Mouse (Mus musculus) limb, embryonic 11.5 days (tissue): ENCODE measurements around the gene Phf21a. TPM values are rescaled to one million over a fixed set of nuclear protein-coding genes. Genes with fewer than 3 reads are reported as not detected.

Source experiments
- ATAC-seq: fragments of 200-750 bp; cut with Nextera tagmentation; 2 replicates; pipeline ENCODE4 v1.8.0; 2017; ENCODE audit warnings: low read depth; ENCODE audit not compliant: insufficient number of reproducible peaks, low FRiP score, low TSS enrichment
- DNase-seq: peaks from one replicate; pipeline ENCODE4 v3.0.0-alpha.2; 2015; ENCODE audit warnings: low spot score
- H3K27ac ChIP-seq: fragments of 300-500 bp; sonication (generic); replicated peaks from 2 replicates; pipeline ENCODE4 v1.5.1; 2014; ENCODE audit warnings: low read depth, mild to moderate bottlenecking, low read length
- H3K27me3 ChIP-seq: fragments of 300-500 bp; sonication (generic); 2 replicates; pipeline ENCODE4 v1.6.1; 2014; ENCODE audit warnings: mild to moderate bottlenecking, low read length, mixed read lengths; ENCODE audit not compliant: control insufficient read depth, insufficient read depth
- H3K36me3 ChIP-seq: fragments of 300-500 bp; sonication (generic); 2 replicates; pipeline ENCODE4 v1.6.1; 2014; ENCODE audit warnings: mild to moderate bottlenecking, low read length, moderate library complexity, mixed read lengths; ENCODE audit not compliant: control insufficient read depth, insufficient read depth
- H3K4me1 ChIP-seq: fragments of 300-500 bp; sonication (generic); 2 replicates; pipeline ENCODE4 v1.6.1; 2014; ENCODE audit warnings: low read length, mixed read lengths; ENCODE audit not compliant: control insufficient read depth, insufficient read depth
- H3K4me2 ChIP-seq: fragments of 300-500 bp; sonication (generic); 2 replicates; pipeline ENCODE4 v1.6.1; 2014; ENCODE audit warnings: low read depth, mild to moderate bottlenecking, moderate library complexity; ENCODE audit not compliant: severe bottlenecking
- H3K4me3 ChIP-seq: fragments of 300-500 bp; sonication (generic); 2 replicates; pipeline ENCODE4 v1.5.1; 2014; ENCODE audit warnings: low read depth, low read length
- H3K9ac ChIP-seq: fragments of 300-500 bp; sonication (generic); 2 replicates; pipeline ENCODE4 v1.6.1; 2014; ENCODE audit warnings: mild to moderate bottlenecking, low read length
- H3K9me3 ChIP-seq: fragments of 300-500 bp; sonication (generic); 2 replicates; pipeline ENCODE4 v1.6.1; 2016; ENCODE audit warnings: low read length; ENCODE audit not compliant: control insufficient read depth
- WGBS: fragments of 180-500 bp; shearing (Covaris S2); extraction: QIAGEN DNeasy Blood & Tissue Kit; methylation state at CpG from one replicate; pipeline ENCODE4 v1.1.7; 2014; 5-methylcytosine and 5-hydroxymethylcytosine counted together
- polyA plus RNA-seq: library from polyadenylated mRNA; unstranded; fragments of >200 nt; fragmentation: Nextera tagmentation; extraction: Ambion mirVana; gene quantifications from 2 replicates; pipeline ENCODE4 v1.2.1, GENCODE M21; 2014

Phf21a gene
- polyA plus RNA-seq, 1 experiment from 2014 or later, result 38.7 TPM

- no peak overlapping the region for H3K4me2 ChIP-seq
- H3K27me3 ChIP-seq, result peaks cover 3% of the 10 kb centered on the region; the same call in 1 of the 2 replicates
- WGBS, result 68% methylated on average over 6 of the region's 6 CpGs
- H3K4me3 ChIP-seq, result no peak overlapping the region
- no peak overlapping the region for H3K9ac ChIP-seq
- no peaks in the 10 kb centered on the region for H3K4me1 ChIP-seq
- ATAC-seq, result no peak
- H3K36me3 ChIP-seq, result no peaks in the 10 kb centered on the region
- no peak for DNase-seq
- H3K9me3 ChIP-seq, result no peaks in the 10 kb centered on the region
- no peak overlapping the region for H3K27ac ChIP-seq
These were observed 27.0 kb upstream of the Phf21a start for GRCm38 (mm10) chr2:92065938-92066337.

GRCm38 (mm10) chr2:92066899-92067298, 26.0 kb upstream of the Phf21a start:
- no peak for ATAC-seq
- 69% methylated on average over 1 of the region's 1 CpGs for WGBS

GRCm38 (mm10) chr2:92067600-92067999, 25.3 kb upstream of the Phf21a start:
- no peak overlapping the region for H3K4me2 ChIP-seq
- 81% methylated on average over 3 of the region's 3 CpGs for WGBS
- DNase-seq, result no peak
- no peak for ATAC-seq
- no peak overlapping the region for H3K27ac ChIP-seq
- H3K9ac ChIP-seq, result no peak overlapping the region
- no peak overlapping the region for H3K4me3 ChIP-seq
- no peaks in the 10 kb centered on the region for H3K27me3 ChIP-seq
- H3K4me1 ChIP-seq, result no peaks in the 10 kb centered on the region
- H3K9me3 ChIP-seq, result no peaks in the 10 kb centered on the region
- no peaks in the 10 kb centered on the region for H3K36me3 ChIP-seq

More at GRCm38 (mm10) chr2:92066899-92067298, 26.0 kb upstream of the Phf21a start:
- no peaks in the 10 kb centered on the region for H3K36me3 ChIP-seq
- no peak overlapping the region for H3K4me2 ChIP-seq
- DNase-seq, result no peak
- H3K9me3 ChIP-seq, result no peaks in the 10 kb centered on the region
- H3K9ac ChIP-seq, result no peak overlapping the region
- no peaks in the 10 kb centered on the region for H3K27me3 ChIP-seq
- no peak overlapping the region for H3K4me3 ChIP-seq
- H3K4me1 ChIP-seq, result no peaks in the 10 kb centered on the region
- H3K27ac ChIP-seq, result no peak overlapping the region

- ATAC-seq, result no peak
- Histone ChIP-seq H3K9ac (no peak overlapping the region), H3K27ac (no peak overlapping the region), H3K4me3 (no peak overlapping the region), H3K27me3 (no peaks in the 10 kb centered on the region), H3K36me3 (no peaks in the 10 kb centered on the region), H3K4me1 (no peaks in the 10 kb centered on the region), H3K4me2 (no peak overlapping the region), H3K9me3 (no peaks in the 10 kb centered on the region)
- WGBS, result 68% methylated on average over 5 of the region's 5 CpGs
- no peak for DNase-seq
These were observed 23.3 kb upstream of the Phf21a start for GRCm38 (mm10) chr2:92069630-92070029.

GRCm38 (mm10) chr2:92071143-92071542, 21.8 kb upstream of the Phf21a start:
- no peak for ATAC-seq
- Histone ChIP-seq H3K4me3 (no peak overlapping the region), H3K9me3 (no peaks in the 10 kb centered on the region), H3K9ac (no peak overlapping the region), H3K4me2 (no peak overlapping the region), H3K4me1 (no peaks in the 10 kb centered on the region), H3K27me3 (no peaks in the 10 kb centered on the region), H3K27ac (no peak overlapping the region), H3K36me3 (no peaks in the 10 kb centered on the region)
- WGBS, result 79% methylated on average over 4 of the region's 4 CpGs
- no peak for DNase-seq

GRCm38 (mm10) chr2:92076086-92076692, 16.7 kb upstream of the Phf21a start:
- no peak overlapping the region for H3K4me3 ChIP-seq

GRCm38 (mm10) chr2:92082196-92082595, 10.7 kb upstream of the Phf21a start:
- H3K4me3 ChIP-seq, result no peak overlapping the region
- no peaks in the 10 kb centered on the region for H3K9me3 ChIP-seq
- no peak overlapping the region for H3K9ac ChIP-seq
- no peaks in the 10 kb centered on the region for H3K27me3 ChIP-seq
- WGBS, result 90% methylated on average over 4 of the region's 4 CpGs
- no peak overlapping the region for H3K4me2 ChIP-seq
- ATAC-seq, result no peak
- H3K4me1 ChIP-seq, result no peaks in the 10 kb centered on the region
- no peaks in the 10 kb centered on the region for H3K36me3 ChIP-seq
- DNase-seq, result no peak
- no peak overlapping the region for H3K27ac ChIP-seq

More at GRCm38 (mm10) chr2:92076086-92076692, 16.7 kb upstream of the Phf21a start:
- ATAC-seq (no peak), DNase-seq (no peak)
- WGBS, result 80% methylated on average over 13 of the region's 13 CpGs
- Histone ChIP-seq H3K36me3 (no peaks in the 10 kb centered on the region), H3K27ac (no peak overlapping the region), H3K4me1 (no peaks in the 10 kb centered on the region), H3K4me2 (no peak overlapping the region), H3K27me3 (no peaks in the 10 kb centered on the region), H3K9ac (no peak overlapping the region), H3K9me3 (no peaks in the 10 kb centered on the region)

- Histone ChIP-seq H3K36me3 (no peaks in the 10 kb centered on the region), H3K9ac (no peak overlapping the region), H3K4me2 (no peak overlapping the region), H3K4me3 (no peak overlapping the region), H3K9me3 (no peaks in the 10 kb centered on the region), H3K27ac (no peak overlapping the region), H3K4me1 (no peaks in the 10 kb centered on the region), H3K27me3 (no peaks in the 10 kb centered on the region)
- DNase-seq (no peak), ATAC-seq (no peak)
- WGBS, result 81% methylated on average over 1 of the region's 1 CpGs
These were observed 7.2 kb upstream of the Phf21a start for GRCm38 (mm10) chr2:92085721-92086120.

GRCm38 (mm10) chr2:92087065-92087464, 5.9 kb upstream of the Phf21a start:
- WGBS, result 77% methylated on average over 4 of the region's 4 CpGs
- Histone ChIP-seq H3K9ac (no peak overlapping the region), H3K4me2 (no peak overlapping the region), H3K4me3 (no peak overlapping the region), H3K36me3 (no peaks in the 10 kb centered on the region), H3K27me3 (no peaks in the 10 kb centered on the region), H3K4me1 (no peaks in the 10 kb centered on the region), H3K27ac (no peak overlapping the region), H3K9me3 (no peaks in the 10 kb centered on the region)
- ATAC-seq, result no peak
- no peak for DNase-seq
